Mouse (Mus musculus) erythroblast, embryonic 14.5 days (primary cell): Measurements from ENCODE around the gene Itpkc. TPM values are rescaled to one million over a fixed set of nuclear protein-coding genes. Genes with fewer than 3 reads are reported as not detected.

ENCODE experiments used
- H3K27me3 ChIP-seq: 2 replicates; pipeline ENCODE4 v1.6.1; 2012; ENCODE audit warnings: inconsistent platforms; ENCODE audit not compliant: control insufficient read depth
- H3K36me3 ChIP-seq: 2 replicates; pipeline ENCODE4 v1.6.1; 2012; ENCODE audit warnings: mild to moderate bottlenecking, inconsistent platforms; ENCODE audit not compliant: control insufficient read depth
- H3K4me1 ChIP-seq: 2 replicates; pipeline ENCODE4 v1.6.1; 2012; ENCODE audit warnings: inconsistent platforms; ENCODE audit not compliant: control insufficient read depth
- H3K4me3 ChIP-seq: replicated peaks from 2 replicates; pipeline ENCODE3; 2012; ENCODE audit warnings: moderate library complexity, mild to moderate bottlenecking, inconsistent platforms
- H3K9me3 ChIP-seq: 2 replicates; pipeline ENCODE4 v1.6.1; 2012; ENCODE audit warnings: low read length, inconsistent platforms, mixed read lengths; ENCODE audit not compliant: control insufficient read depth
- GATA1 ChIP-seq: IDR thresholded peaks from 2 replicates; pipeline ENCODE4 v1.6.1; 2012; ENCODE audit warnings: low read length, inconsistent platforms, mixed read lengths
- TAL1 ChIP-seq: IDR thresholded peaks from 3 replicates; pipeline ENCODE4 v1.6.1; 2012; ENCODE audit warnings: low read length, inconsistent platforms, mixed read lengths
- polyA plus RNA-seq: library from polyadenylated mRNA; stranded (reverse); fragments of >175 nt; gene quantifications from 2 replicates; pipeline ENCODE4 v1.2.3, GENCODE M21; 2012

The Itpkc gene
- polyA plus RNA-seq, 1 experiment = 0.12 TPM

GRCm38 (mm10) chr7:27228865-27229264 lies 404 bp upstream of the Itpkc start:
- H3K27me3 ChIP-seq = no peaks in the 10 kb centered on the region
- H3K36me3 ChIP-seq = peaks cover 6% of the 10 kb centered on the region
- H3K4me3 ChIP-seq = peak overlapping the region; percentile 87
- no peaks in the 10 kb centered on the region for H3K9me3 ChIP-seq
- TF ChIP-seq GATA1 = no peak
- peaks cover 75% of the 10 kb centered on the region for H3K4me1 ChIP-seq

GRCm38 (mm10) chr7:27227676-27228075 lies 785 bp downstream of the Itpkc start:
- Histone ChIP-seq H3K4me3 (peak overlapping the region; percentile 87), H3K27me3 (no peaks in the 10 kb centered on the region), H3K36me3 (peaks cover 6% of the 10 kb centered on the region), H3K9me3 (no peaks in the 10 kb centered on the region), H3K4me1 (peaks cover 77% of the 10 kb centered on the region)
- TF ChIP-seq GATA1 (no peak), TAL1 (no peak)

DNA sequence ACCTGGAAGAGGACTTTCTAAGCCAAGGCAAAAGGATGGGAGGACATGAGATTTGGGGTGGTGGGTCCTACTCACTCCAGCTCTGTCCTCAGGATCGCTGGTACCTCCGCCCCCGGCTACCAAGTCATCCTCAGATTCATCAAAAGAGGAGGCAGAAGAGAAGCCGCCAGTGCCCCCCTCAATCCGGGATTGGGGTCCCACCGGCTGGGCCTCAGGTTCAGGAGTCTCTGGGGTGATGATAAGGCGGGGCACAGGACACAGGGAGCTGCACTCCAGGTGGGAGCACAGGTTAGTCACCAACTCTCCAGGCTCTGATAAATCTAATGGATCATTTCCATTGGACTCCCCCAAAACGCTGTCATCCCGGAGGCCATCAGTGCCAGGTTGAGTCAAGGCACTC lies 1.2 kb downstream of the Itpkc start:
- H3K4me1 ChIP-seq = peaks cover 77% of the 10 kb centered on the region
- H3K4me3 ChIP-seq = peak overlapping the region; percentile 87
- H3K9me3 ChIP-seq = no peaks in the 10 kb centered on the region
- peaks cover 6% of the 10 kb centered on the region for H3K36me3 ChIP-seq
- H3K27me3 ChIP-seq = no peaks in the 10 kb centered on the region
- TF ChIP-seq TAL1 (no peak), GATA1 (no peak)

- no peak for TF ChIP-seq TAL1
- TF ChIP-seq GATA1 = no peak
- H3K4me1 ChIP-seq = peaks cover 79% of the 10 kb centered on the region
- peaks cover 13% of the 10 kb centered on the region for H3K36me3 ChIP-seq
- H3K27me3 ChIP-seq = no peaks in the 10 kb centered on the region
- no peak overlapping the region for H3K4me3 ChIP-seq
- H3K9me3 ChIP-seq = no peaks in the 10 kb centered on the region
Observed at GRCm38 (mm10) chr7:27224877-27225575, 3.4 kb downstream of the Itpkc start.

GRCm38 (mm10) chr7:27222538-27222937 lies 5.9 kb downstream of the Itpkc start:
- TF ChIP-seq TAL1 = no peak
- no peak for TF ChIP-seq GATA1
- H3K36me3 ChIP-seq = peaks cover 26% of the 10 kb centered on the region
- peaks cover 63% of the 10 kb centered on the region for H3K4me1 ChIP-seq

GRCm38 (mm10) chr7:27221939-27222338 lies 6.5 kb downstream of the Itpkc start:
- Histone ChIP-seq H3K36me3 (peaks cover 31% of the 10 kb centered on the region), H3K4me1 (peaks cover 57% of the 10 kb centered on the region), H3K27me3 (no peaks in the 10 kb centered on the region), H3K4me3 (no peak overlapping the region), H3K9me3 (no peaks in the 10 kb centered on the region)
- TF ChIP-seq TAL1 (no peak), GATA1 (no peak)

More at GRCm38 (mm10) chr7:27222538-27222937, 5.9 kb downstream of the Itpkc start:
- no peaks in the 10 kb centered on the region for H3K9me3 ChIP-seq
- H3K27me3 ChIP-seq = no peaks in the 10 kb centered on the region
- no peak overlapping the region for H3K4me3 ChIP-seq

- H3K9me3 ChIP-seq = no peaks in the 10 kb centered on the region
- H3K27me3 ChIP-seq = no peaks in the 10 kb centered on the region
- H3K36me3 ChIP-seq = peaks cover 34% of the 10 kb centered on the region
- TF ChIP-seq TAL1 (no peak), GATA1 (no peak)
- peaks cover 37% of the 10 kb centered on the region for H3K4me1 ChIP-seq
- no peak overlapping the region for H3K4me3 ChIP-seq
Observed at GRCm38 (mm10) chr7:27219937-27220336, 8.5 kb downstream of the Itpkc start.

DNA sequence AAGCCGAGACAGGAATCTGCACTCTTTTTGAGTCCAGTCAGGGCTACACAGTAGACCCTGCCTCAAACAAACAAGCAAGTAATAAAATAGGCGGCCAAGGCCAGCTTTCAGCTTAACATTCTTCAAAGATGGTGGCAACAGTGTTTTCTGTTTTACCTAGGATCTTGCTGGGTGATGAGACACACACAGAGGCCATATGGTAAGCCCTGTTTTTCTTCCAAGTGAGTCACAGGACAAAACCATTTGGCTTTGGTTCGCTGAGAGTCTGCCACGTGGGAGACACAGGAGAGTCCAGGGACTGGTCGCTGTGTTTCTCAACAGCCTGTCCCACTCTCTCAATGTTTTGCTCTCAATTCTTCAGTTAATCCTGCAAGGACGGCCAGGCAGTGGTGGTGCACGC lies 9.9 kb downstream of the Itpkc start:
- Histone ChIP-seq H3K9me3 (no peaks in the 10 kb centered on the region), H3K4me1 (peaks cover 23% of the 10 kb centered on the region), H3K36me3 (peaks cover 40% of the 10 kb centered on the region), H3K27me3 (no peaks in the 10 kb centered on the region), H3K4me3 (no peak overlapping the region)
- no peak for TF ChIP-seq GATA1

DNA sequence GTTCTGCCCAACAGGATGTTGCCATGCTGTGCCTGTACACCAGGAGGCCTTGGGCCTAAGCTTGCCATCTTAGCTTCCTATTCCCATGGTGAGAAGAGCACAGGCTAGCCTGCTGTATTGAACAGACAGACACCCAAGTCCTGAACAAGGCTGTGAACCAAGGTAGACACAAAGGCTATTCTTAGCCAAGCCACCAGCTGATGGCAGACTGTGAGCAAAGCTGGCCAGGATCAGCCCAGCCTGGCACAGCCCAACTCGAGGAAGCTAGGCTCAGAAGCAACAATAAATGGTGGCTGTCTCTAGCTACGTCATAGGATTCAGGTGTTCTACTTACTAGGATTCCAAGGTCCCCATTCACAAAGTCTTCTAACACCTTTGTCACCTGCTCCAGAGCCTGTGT lies 15.8 kb downstream of the Itpkc start:
- TF ChIP-seq TAL1 (no peak), GATA1 (no peak)
- Histone ChIP-seq H3K36me3 (peaks cover 66% of the 10 kb centered on the region), H3K27me3 (no peaks in the 10 kb centered on the region), H3K9me3 (no peaks in the 10 kb centered on the region), H3K4me1 (no peaks in the 10 kb centered on the region), H3K4me3 (no peak overlapping the region)
